Mouse (Mus musculus) ES-E14 (cell line): ENCODE results near the gene Gdf15.

Experiments used
- CHD2 ChIP-seq: IDR thresholded peaks from 2 replicates; pipeline ENCODE4 v1.6.1; 2014; ENCODE audit warnings: mild to moderate bottlenecking, low read depth, low read length, inconsistent platforms
- HCFC1 ChIP-seq: IDR thresholded peaks from 2 replicates; pipeline ENCODE4 v1.6.1; 2012; ENCODE audit warnings: low read length, inconsistent platforms, borderline replicate concordance; ENCODE audit not compliant: insufficient read depth
- MAFK ChIP-seq: IDR thresholded peaks from 2 replicates; pipeline ENCODE4 v1.6.1; 2014; ENCODE audit warnings: mild to moderate bottlenecking, low read depth, low read length, inconsistent platforms; ENCODE audit not compliant: insufficient read depth
- ZNF384 ChIP-seq: IDR thresholded peaks from 2 replicates; pipeline ENCODE4 v1.6.1; 2012; ENCODE audit warnings: low read depth, low read length, inconsistent platforms

GRCm38 (mm10) chr8:70649324-70649723 lies 17.1 kb upstream of the Gdf15 start:
- TF ChIP-seq MAFK (no peak), ZNF384 (no peak), HCFC1 (no peak), CHD2 (no peak)
